Mouse (Mus musculus) megakaryocyte progenitor cell, adult 5-6 weeks (primary cell): ENCODE data around the gene Fars2. TPM values are rescaled to one million over a fixed set of nuclear protein-coding genes. Genes with fewer than 3 reads are reported as not detected.

ENCODE experiments used
- ATAC-seq: replicated peaks from 2 replicates; pipeline ENCODE4 v1.8.0; 2016; ENCODE audit warnings: mild to moderate bottlenecking, moderate TSS enrichment, inconsistent platforms; ENCODE audit not compliant: poor library complexity
- total RNA-seq, 2 experiments: library from RNA; stranded (forward) in 1 of 2; stranded (reverse) in 1 of 2; fragments of 157-497, 149-512 nt in 1 of 2; fragments of 200-1000 nt in 1 of 2; gene quantifications; 2 replicates each; pipeline versions ENCODE4 v1.2.3 to v1.2.4; 2015 to 2017

Gene Fars2
- total RNA-seq, 2 experiments from 2014 or later = 23.9 to 48.5 TPM

DNA sequence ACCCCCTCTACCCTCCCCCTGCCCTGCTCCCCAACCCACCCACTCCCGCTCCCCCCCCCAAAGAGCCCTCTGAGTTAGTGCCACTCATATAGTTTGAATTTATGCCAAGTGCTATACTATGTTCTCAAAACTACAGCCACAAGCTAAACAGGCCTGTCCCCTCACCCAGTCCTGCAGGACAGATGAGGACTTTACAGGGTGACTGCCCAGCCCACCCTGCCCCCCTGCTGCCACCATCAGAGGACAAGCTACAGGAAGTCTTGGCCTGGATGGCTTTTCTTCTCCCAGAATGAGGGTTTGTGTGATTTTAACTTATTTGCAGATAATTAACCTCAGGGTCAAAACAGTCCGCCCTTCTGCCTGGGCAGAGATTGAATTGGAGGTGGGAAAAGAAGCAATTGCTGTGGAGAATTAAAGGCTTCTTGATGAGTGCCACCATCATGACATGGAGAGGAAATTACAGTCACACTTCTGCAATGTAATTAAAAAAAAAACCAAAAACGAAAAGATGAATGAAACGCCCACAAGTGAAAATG, 383.2 kb downstream of the Fars2 start:
- ATAC-seq = no peak

DNA sequence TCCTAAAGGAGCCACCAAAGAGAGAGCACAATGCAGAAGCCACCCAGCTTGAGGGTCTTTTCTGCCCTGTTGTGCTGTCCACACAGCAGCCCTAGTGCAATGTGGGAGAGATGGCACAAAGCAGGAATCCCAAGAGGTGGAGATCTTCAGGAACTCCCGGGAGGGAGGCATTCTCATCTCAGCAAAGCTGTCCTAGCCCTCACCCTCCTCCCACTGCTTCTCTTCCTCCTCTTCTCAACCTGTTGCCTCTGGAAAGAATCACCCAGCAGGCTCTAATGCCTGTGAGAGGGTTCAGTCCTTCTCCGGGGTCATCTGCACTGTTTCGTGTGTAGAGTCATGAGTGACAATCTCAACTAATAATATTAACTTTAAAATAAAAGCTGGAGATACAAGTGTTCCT, 386.3 kb downstream of the Fars2 start:
- no peak for ATAC-seq

DNA sequence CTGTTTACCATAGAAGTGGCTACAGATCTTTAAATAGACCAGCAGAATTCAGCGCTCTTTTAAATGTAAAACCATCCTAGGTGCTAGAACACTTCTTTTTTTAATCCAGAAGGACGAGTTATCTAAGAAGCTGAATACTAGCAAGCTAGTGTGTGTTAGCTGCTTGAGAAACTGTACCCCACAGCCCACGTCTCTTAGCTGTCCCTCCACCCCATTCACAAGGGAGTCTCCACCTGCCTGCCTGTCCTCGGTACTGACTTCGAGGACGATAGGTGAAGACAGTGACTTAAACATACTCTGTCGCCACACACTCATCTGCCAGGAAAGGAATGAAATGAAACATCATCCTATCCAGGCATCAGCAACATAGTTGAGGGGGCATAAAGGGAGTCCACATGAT, 386.8 kb downstream of the Fars2 start:
- no peak for ATAC-seq

DNA sequence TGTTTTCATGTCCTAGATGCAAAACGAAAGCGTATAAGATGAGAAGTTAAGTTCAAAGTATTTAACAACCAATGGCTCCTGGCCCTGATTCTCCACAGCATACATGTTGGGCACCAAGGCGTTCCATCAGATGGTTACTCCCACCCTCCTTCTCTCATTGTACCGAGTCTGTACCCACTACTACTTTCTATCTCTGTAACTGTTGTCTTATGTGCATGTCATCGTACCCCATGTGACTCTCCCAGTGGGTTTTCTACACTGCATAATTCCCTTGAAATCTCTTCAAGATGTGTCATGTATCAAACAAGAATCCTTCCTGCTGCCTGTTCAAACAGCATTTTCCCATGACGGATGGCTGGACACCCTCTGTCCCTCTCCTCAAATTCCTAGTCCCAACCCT, 388.5 kb downstream of the Fars2 start:
- ATAC-seq = no peak

DNA sequence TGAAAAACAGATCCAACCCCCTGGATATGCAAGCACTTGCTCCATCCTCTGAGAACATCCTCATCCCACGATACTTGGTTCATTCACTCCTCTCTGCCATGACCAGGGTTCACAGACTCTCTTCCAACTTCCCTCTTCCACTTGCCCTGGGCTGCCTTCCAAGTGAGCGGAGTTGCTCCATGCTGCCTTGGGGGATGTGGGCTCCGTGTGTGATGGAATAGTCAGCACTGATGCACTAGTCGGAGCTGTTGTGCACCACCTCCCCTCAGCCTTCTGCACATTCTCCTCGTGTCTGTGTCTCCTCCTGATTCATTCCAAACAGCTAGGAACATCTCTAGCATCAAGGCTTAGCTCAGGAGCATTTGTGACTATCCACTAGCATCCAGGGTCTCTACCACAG, 389.1 kb downstream of the Fars2 start:
- no peak for ATAC-seq

DNA sequence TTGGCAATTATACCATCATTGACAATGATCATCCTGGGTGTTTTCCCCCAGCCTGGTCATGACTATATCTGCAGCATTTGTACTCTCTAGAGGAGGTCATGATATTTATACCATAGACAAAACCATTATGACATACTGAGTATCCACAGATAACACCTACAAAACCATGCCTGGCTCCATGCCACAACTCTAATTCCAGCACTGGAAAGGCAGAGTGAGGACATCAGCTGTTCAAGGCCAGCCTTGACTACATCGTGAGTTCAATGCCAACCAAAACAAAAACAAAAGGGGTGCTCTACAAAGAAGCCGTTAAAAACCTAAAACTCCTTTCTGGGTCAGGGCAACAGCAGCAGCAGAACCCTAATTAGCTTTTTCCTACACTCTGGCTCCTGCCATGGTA, 392.9 kb downstream of the Fars2 start:
- no peak for ATAC-seq

DNA sequence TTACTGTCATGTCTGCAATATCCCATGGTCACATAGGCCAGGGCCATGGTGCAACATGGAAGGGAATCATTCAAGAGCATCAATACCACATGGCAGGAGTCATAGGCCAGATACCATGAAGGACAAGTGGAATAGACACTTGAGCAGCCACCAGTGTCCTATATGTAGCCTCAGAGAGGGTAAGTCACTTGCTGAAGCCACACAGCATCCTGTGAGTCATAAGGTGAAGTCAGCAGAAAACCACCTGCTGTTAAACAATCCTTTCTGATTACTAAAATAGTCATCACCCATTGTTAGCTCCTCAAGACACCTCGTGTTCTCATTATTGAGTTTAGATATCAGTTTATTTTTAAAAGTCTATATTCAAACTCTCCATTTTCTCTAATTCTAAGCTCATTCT, 395.9 kb downstream of the Fars2 start:
- no peak for ATAC-seq

DNA sequence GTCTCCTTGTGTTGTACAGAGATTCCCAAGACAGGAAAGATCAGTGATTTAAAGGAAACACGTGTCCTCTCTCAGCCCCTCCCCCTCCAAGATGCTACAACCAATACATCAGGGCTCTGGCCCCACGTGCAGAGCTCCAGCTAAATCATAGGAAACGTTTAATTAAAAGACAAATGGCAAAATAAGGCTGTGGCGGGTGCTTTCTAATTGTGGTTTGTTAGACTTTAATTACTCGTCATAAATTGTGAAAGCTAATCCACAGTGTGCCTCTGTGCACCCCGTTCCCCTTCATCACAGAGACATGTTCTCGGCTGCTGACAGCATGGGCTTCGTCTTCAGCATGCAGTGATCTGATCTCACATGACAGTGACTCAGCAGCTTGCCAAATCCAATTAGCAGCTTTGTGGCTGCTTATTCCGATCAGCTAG, 400.9 kb downstream of the Fars2 start:
- no peak for ATAC-seq

DNA sequence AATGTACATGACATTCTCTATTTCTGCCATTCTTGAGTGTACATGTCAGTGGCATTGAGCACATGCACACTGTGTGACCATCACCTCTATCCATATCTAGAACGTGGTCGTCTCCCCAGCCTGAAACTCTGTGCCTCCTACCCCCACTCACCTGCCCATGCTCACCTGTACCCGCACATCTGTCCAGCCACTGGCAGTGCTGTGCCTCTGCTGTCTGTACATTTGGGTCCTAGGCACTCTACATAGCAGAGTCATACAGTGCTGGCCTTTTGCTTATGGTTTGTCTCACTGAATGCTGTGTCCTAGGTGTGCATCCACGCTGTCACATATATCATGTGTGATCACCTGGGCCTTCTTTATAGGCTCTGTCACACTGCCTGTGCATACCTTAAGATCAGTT, 410.5 kb downstream of the Fars2 start:
- no peak for ATAC-seq

DNA sequence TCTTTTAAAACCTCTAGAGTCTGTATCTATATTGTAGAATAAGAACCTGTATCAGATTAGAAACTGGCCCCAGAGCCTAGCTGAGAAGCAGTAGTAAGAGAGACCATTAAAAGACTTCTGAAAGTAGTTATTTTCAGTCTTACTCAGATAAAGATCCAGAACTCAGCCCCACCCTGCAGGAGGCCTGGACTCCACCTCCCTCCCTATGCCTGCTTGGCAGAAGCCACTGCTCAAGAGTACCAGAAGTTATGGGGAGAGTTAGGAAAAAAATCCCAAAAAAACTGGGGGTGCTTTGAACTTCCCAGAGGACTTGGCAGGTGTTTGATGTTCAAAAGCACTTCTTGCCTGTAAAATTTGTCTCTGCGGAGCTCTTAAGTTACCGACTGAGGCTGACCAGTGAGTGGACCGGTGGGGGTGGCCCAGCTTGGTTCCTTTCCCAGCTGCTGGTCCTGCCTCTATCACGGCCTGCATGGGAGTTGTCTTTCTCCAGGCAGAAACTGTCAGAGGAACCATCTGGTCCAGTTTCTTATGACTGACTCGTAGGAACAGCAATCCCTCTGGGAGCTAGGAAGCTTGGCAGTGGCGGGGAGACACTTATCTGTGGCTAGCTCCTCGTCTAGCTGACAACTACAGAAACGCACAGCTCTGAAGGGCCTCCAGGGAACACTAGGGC, 411.1 kb downstream of the Fars2 start:
- ATAC-seq = no peak

DNA sequence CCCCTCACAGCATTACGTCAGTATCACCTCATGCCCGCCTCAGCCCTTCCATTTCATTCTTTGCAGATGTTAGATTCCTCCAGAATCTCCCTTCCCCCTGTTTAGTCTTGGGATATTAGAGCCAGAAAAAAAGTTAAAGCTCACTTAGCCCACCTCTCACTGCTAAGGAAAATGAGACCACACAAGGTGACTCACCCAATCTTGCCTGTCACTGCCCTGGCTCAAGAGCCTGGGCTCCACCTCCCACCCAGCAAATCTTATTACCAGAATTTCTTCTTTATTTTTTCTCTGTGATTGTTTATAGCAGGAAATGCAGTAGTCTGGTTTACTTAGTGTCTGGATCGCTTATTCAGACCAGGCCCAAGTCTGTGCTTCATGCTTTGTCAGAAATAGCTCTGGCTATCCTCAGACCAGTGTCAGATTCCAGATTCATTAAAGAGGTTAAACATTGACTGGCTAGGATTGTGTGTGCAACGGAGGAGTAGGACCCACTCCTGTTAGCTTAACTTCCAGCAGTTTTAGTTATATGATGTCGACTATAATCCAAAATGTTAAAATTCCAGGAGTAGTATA, 412.3 kb downstream of the Fars2 start:
- ATAC-seq = no peak

DNA sequence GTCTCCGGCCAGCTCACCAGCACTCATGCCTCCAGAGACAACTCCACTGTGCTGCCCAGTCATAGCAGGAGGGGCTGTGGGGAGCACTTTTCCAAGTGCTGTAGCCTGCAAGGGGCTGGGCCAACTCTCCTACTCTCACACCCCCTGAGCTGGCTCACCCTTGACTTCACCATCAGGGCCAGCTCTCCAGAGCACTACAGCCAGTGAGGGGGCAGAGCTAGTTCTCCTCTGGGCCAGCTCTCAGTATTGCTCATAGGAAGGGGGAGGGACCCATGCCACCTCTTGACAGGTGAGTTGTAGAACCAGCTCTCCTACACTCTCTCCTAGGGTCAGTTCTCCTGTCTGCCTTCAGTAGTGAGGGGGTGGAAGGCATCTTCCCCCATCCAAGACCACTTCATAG, 413.6 kb downstream of the Fars2 start:
- ATAC-seq = no peak

DNA sequence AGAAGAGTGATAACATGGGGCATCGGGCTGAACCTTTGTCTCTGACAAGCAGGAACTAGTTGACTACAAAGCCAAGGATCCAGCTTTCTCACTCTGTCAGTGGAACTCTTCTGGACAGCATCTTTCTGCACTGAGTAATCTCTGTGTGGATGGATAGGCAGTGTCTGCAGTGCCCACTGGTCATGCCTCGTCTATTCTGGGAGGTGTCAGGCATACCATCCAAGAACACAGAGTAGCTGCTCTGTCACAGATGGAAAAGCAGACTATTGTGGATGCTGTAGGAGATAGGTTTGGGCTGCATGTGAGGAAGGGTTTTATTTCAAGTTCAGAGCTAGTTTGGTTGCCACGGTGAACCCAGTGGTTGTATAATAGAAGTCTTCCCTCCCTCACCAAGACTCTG, 414.7 kb downstream of the Fars2 start:
- ATAC-seq = no peak

DNA sequence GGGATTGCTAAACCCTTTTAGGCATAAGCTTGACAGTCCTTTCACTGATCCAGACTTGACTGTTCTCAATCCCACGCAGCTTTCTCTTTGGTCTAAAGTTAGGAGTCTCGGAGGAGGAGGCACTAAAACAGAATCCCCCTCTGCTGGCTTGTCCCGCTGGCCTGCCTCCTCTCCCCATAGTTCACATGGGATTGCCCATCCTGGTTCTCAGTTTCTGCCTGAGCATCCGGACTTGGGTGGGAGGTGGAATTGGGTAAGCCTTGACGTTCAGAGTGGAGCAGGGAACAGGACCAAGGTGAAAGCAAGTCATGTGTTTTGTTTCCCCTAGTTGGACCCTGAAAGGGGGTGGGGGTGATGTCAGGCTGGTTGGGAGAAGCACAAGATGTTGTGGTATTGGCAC, 415.9 kb downstream of the Fars2 start:
- no peak for ATAC-seq

DNA sequence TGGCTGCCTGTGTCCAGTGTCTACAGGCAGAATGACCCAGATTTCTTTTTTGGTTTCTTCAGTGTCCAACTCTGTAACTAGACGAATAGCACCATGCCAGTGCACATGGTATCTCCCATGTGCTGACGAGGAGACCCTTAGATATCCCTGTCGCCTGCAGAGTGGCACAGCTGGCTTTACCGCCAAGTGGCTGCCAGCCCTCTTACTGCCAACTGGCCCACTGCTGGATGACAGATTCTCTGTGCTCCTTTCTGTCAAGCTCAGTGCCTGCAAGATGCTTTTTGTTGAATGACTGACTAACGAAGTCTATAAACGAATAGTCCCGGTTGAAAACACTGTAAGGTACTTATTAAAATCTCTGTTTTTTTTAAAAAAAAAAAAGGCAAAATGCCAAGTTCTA, 416.3 kb downstream of the Fars2 start:
- no peak for ATAC-seq

DNA sequence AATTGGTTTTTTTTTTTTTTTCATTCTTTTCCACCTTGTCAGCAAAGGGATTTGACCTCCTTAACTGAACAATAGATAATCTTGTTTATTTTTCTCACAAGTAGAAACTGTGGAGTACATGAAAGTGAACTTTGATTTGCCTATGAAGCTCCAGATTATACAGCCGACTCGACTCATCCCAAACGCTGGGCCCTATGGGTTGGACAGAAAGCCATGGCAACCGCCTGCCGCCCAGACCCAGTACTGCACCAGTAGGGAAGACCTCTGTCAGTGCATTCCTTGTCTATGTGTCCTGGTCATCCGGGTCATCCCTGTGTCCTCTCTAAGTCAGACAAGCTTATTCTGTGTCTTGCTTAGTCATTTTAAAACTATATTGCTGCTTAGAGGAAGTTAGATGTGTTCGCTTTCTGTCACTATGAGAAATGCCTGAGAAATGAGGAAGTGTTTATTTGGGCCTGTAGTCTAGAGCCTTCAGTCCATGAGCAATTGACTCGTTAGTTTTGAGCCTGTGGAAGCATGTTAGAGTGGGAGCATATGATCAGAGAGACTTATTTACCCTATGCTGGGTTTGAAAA, 416.8 kb downstream of the Fars2 start:
- peak; percentile 34 for ATAC-seq

DNA sequence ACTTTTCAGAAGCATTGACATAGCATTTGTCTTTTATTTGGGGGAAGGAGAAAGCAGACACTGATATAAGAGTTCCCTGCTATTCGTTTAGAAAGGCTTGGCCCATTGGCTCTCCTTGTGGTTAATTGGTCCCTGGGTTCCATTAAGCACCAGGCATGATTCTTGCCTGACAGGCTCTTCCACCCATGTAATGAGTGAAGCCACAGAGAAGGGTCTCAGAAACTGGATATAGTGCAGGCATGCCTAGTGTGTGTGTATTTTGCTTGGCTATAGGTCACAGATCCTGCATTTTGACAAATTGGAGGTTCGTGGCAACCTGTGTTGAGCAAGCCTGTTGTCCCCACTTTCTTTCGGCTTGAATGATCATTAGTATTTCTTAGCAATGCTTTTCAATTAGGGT, 420.4 kb downstream of the Fars2 start:
- no peak for ATAC-seq

DNA sequence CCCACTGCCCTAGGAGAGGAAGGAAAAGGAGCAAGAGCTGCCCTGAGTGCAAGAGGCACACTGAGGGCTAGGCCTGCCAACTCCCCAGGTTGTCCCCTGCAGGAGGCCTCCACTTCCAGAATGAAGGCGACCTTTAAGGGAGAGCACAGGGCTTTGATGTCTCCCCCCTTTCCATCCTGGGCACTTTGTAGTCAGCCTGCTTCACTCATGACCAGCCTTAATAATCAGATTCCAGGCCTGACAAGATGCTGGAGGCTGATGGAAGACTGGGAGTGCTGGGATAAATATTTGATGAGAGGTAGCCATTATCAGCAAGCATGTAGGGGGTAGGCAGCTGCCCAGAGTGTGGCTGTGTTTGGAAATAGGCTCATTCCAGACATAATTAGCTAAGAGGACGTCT, 421.2 kb downstream of the Fars2 start:
- ATAC-seq = no peak

DNA sequence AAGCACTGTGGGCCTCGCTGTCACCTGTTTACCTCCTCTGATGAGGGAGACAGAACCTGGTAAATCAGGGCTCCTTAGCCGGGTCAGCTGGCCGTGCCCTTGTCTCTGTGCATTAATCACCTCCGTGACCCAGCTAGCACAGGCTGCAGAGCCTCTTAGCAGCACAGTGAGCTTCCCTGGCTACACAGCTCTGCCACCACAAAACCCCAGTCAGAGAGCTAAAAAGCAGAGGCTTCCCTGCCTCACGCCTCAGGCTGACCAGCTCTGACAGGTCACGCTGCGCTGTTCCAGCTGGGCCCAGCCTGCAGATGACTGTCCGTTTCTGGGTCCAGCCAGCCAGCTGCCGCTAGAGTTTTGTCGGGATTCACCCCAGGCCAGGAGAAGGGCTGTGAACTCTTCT, 423.0 kb downstream of the Fars2 start:
- no peak for ATAC-seq

DNA sequence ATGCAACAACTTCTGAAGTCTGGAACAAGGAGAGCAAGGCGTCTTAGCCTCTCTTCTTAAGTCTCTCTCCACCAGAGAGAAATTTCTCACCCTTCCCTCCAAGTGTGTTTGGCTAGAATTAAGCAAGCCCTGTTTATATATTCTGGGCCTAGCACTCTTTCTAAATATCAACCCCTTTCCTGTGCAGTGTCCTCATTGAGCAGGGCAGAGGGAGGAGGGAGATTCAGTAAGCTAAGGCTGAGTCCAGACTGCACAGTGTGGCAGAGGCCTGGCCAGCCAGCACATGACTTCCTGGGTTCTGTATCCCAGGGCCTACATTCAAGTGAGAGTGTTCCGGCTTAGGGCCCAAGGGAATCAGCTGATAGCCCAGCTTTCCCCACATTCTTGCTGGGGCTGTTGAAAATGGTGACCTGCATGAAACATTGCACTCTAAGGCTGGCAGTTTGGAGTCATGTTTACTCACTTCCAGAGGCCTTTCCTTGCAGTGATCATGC, 424.1 kb downstream of the Fars2 start:
- no peak for ATAC-seq

DNA sequence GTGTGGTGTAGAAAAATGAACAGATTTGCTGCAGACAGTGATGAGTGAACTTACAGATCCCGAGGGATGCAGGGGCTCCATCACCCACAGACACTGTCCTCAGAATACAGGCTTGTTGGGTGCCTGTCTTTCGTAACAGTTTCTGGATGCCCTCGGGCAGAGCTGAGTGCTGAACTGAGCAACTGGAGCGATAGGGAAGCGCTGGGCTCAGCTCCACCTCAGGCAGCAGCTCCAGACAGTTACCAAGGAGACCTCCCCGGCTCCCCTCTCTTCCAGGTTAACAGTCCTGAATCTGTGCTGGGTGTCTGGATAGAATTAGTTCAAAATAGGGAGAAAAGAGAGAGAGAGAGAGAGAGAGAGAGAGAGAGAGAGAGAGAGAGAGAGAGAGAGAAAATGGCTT, 433.5 kb downstream of the Fars2 start:
- ATAC-seq = no peak

DNA sequence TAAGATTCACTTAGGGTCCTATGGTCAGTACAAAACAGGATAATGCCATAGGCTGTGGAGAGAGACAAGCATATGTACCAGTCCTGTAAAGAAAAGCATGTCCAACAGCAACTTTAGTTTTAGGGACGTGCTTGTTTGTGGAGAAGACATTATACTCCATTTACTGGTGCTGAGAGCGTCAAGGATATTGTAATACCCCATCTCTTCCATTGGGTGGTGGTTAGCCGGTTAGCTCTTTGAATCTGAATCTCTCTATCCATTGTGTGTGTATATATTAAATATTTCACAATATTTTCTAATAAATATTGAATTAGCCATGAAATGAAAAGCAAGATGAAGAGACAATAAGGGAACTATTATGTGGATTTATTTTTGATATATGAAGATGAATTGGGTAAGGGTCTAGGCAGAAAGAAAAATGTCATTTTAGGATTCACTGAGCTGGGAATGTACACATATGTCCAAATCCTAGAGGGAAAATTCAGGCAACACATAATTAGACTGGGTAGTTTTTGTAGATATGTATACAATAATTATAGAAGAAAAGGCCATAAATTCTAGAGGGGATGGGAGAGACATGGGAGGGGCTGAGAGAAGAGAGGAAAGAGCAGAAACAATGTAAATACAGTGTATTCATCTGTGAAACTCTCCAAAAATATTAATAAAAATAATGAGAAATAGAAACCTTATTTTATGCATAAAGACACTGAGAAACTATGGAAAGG, 435.5 kb downstream of the Fars2 start:
- no peak for ATAC-seq
